Mouse (Mus musculus) retina, embryonic 14.5 days (tissue): ENCODE data around the gene Psmc3ip.

ENCODE experiments used
- DNase-seq: peaks from one replicate; pipeline ENCODE4 v3.0.0-alpha.2; 2015; ENCODE audit warnings: low spot score

Psmc3ip gene

DNA sequence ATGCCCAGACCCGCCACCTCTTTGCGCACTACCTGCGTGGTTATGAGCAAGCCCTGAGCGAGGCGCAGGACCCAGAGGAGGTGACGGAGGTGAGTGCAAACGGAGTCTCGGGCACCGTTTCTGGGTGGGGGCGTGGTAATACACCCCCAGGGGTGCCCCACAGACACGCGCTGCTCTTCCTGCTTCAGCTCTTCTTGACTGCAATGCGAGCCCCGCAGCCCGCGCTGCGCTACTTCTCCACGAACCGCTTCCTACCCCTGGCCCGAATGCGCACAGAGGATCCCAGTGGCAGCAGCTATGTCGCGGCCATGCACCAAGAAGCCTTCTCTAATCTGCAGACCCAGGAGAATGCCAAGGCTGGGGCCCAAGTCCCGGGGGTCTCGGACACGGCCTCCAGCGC is 15.5 kb downstream of the Psmc3ip start:
- DNase-seq, result no peak

DNA sequence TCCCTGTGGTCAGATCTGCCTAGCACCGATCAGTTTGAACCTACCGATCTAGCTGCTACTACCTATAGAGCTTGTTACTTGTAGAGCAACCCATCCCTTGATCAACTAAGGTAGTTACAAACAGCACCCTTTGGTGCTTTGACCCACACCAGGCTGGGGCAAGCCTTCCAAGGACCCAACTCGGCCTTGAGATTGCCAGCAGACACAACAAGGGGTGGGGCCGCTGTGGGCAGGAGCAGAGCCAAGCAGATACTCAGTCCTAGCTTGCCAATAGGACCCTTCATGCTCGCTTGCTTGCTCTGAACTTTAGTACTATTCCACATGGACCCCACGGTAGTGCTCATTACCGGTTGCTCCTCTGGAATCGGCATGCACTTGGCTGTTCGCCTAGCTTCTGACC is 17.1 kb downstream of the Psmc3ip start, which contains the start of gene Hsd17b1:
TSS of gene Hsd17b1 (plus strand) at position 291 of the 400 bp plus-strand sequence.
- DNase-seq, result no peak

DNA sequence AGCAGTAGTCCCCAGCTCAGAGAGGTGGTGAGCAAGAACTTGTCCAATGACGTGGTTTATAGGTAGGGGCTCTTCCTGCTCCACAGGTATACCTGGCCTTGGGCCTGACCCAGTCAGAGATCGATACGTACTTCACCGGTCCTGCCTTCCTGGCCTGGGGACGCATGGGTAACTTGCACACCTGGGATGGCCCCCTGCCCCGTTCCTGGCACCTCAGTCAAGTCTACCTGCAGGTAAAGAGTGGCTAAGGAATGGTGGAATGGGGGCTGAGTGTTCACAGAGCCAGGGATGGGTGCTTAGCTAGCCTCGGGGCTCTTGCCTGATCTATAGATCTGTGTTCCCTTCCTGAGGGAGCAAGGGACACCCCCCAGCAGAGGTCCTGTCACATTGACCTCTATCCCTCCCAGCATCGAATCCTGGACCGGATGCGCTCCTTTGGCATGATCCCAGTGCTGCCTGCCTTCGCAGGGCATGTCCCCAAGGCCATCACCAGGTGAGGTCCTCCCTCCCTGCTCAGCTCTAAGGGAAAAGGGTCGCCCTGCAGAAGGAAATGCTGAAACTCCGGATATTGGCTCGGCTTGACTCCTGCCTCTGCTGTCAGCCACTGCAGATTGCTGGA is 23.3 kb downstream of the Psmc3ip start:
- no peak for DNase-seq

DNA sequence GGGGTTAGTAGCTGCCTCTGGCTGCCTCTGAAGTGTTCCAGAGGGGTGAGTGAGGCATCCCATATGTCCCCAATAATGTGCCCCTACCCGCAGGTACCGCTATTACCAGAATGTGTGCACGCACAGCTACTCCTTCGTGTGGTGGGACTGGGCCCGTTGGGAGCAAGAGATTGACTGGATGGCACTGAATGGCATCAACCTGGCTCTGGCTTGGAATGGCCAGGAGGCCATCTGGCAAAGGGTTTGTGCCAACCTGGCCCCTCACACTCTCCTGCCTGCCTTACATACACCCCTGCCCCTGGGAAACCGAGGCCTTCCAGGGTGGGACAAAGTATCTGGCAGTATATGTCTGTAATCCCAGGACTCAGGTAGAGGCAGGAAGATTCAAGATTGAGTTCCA is 24.2 kb downstream of the Psmc3ip start:
- DNase-seq, result no peak

- DNase-seq, result no peak
Measured at GRCm38 (mm10) chr11:101070189-101070527, 25.1 kb downstream of the Psmc3ip start.

GRCm38 (mm10) chr11:101069391-101070188 is 25.6 kb downstream of the Psmc3ip start, which contains the start of gene Naglu:
Gene Naglu, plus strand, starts transcription at chr11:101070012.
- DNase-seq, result peak; percentile 95

DNA sequence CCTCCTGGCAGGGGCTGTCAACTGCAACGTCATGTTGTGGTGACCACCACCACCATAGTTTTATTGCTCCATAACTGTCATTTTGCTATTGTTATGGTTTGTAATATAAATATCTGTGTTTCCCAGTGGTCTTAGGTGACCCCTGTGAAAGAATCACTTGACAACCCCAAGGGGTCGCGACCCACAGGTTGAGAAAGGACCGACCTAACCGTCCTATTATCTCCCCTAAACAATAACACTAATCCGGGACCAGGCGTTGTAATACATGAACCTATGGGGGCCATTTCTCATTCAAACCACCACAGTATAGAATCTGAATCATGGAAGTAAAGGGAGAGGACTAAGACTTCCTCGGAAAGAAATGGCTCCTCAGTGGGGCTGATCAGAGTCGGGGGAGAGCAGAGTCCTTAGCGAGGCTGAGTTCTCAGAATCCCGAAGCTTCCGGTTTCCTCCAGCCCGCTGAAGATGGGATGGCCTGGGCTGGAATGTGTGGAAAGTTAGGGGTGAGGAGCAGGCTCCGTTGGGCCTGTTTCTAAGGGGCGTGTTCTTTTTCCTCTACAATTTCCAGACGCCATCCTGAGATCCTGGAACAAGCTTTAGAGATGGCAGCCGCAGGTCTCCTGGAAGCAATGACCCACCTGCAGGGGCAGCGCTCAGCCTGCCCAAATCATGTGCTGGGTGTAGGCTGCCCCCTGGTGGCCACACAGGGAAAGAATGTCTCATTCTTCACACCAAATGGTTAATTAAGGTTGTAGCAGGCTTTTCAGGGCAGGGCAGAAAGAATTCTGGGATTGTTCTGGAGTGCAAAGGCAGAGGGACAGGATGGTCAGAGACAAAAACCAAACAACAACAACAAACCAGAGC is 28.5 kb downstream of the Psmc3ip start:
- peak; percentile 91 for DNase-seq

DNA sequence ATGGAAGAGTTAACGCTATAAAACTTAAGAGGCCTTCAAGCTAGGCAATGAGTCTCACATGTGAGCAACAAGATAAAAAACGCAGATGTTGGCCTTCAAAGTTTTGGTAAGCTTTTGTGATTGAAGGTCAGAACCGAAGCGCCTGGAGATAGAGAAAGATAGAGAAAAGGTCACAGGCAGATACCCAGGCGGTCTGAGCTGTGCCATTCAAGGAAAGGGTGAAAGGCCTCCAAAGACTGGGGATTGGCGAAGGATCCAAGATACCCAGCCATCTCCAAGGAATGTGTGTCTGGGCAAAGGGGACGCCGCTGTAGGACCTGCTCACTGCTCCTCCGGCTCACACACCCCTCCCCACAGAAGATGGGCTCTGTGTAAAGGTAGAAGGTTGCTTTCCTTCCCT is 30.2 kb downstream of the Psmc3ip start:
- DNase-seq, result no peak

DNA sequence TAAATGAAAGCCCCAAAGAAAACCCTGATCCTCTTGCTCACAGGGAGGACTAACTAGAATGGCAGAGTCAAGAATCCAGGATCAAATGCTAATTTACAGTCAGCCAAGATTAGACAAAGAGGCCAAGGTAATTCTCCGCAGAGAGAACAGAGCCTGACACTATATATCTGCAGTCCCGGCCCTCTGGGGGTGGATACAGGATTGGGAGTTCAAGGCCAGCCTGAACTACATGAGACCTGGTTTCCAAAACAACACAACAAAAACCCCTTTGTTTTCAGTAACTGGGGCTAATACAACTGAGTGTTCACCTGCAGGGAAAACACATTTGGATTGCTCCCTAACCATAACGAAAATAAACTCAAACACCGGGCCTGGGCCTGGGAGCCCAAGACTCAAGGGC is 30.8 kb downstream of the Psmc3ip start:
- DNase-seq, result no peak

- no peak for DNase-seq
Measured at GRCm38 (mm10) chr11:101063676-101064327, 31.4 kb downstream of the Psmc3ip start.

DNA sequence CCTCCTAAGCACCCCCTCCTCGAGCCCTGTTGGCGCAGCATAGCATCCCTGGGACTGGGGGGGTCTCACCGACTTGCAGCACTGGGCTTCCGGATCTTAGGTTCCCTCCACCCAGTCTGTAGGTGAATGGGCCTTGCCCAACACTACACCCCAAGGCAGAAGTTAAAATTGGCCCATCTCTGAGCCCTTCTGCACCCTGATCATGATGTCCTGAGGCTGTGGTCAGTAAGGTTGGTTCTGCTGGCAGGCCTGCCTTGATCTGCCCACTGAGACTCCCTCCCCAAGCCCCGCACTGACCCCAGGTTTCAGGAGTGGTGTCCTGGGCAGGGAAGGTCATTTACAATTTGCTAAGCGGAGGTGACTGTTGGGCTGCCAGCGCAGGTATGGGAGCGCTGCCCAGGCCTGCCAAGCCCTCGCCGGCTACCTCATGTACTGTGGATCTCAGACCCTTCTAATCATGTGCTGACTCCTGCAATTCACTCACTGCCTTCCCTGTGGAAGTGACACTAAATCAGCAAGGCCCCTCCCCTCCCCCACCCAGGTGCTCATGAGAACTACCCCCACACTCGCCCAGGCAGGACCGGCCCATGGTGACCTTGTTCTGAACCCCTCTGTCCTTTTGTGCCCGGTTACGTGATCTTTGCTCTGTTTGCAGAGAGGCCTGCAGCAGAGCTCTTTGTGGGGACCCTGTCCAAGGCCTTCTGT is 32.1 kb downstream of the Psmc3ip start:
- no peak for DNase-seq

DNA sequence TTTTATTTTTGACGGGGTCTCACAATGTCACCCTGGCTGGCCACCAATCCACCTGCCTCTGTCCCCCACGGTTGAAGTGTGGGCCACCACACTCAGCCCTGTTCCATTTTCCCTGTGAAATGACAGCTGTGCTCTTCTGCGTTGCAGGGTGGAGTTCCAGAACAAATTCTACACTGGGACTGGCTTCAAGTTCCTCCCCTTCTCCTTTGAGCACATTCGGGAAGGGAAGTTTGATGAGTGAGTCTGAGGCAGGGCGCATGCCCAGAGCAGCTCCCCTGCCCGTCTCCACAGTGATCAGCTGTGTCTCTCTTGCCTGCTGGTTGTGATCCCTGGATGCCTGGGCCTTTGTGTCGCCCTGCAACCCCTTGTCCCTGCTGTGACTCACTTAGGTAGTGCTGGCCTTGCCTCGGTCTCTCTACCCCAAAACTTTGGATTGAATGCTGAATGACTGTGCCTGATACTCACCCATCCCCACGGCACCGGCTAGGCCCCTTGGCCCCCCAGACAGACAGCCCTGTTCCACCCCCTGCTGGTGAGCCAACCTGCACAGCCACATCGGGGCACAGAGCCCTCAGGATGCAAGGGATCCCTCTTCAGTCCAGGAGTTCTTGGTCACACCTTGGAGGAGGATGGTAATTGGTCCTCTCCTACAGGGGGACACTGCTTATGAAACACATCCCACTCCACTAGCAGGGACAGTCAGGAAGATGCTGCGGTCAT is 32.9 kb downstream of the Psmc3ip start:
- DNase-seq, result no peak

- no peak for DNase-seq
Measured at GRCm38 (mm10) chr11:101061049-101061448, 34.2 kb downstream of the Psmc3ip start.

DNA sequence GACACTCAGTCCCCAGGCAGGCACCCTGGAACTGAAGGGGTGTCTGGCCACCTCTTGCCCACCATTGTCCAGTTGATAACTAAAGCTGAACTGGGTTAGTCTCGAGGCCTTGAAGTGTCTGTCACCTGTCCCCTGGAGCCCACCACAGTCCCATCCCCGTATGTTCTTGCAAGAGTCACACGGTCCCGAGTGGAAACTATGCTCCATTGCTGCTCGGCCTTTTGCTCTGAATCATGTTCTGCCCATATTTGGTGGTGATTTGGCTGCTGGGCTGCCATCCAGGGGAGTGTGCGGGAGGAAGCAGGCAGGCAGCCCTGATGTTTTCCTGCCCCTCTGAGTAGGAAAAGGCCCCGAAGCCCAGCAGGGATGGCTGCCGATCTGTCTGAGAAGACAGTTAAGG is 35.1 kb downstream of the Psmc3ip start:
- no peak for DNase-seq

GRCm38 (mm10) chr11:101059473-101059872 is 35.8 kb downstream of the Psmc3ip start:
- no peak for DNase-seq

DNA sequence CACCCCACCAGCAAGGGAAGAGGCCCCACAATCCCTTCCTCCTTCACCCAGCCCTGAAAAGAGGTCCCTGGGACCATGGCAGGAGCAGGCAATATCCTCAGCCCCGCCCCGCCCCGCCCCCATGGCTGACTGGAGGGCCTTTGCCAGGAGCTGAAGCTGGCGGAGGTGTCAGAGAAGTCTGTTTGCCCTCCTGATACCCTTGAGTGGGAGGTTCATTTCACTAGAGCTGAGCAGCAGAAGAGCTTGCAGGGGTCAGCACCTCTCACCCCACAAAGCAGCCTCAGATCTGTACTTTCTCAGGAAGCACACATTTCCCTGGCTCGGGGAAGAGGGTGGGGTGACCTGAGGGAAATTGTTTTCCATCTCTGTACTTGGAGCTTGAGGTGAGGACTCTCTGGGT is 36.5 kb downstream of the Psmc3ip start:
- DNase-seq, result no peak

DNA sequence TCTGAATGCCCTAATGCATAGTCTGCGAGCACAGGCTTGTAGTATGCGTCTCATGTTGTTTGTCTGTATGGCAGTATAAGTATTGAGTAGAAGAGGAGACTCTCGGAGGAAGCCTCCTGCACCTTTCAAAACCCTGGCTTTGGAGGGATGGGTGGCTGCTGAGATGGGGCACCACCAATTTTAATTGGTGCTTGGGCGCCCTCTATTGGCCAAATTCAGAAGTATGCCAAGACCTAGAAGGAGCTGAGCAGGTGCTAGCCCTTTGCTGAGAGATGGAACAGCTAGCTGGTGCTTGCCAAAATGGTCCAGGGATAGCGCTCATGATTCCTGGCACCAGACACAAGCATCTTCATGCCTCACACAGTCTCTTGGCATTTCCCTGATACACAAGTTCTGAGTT is 37.4 kb downstream of the Psmc3ip start:
- DNase-seq, result peak; percentile 93

DNA sequence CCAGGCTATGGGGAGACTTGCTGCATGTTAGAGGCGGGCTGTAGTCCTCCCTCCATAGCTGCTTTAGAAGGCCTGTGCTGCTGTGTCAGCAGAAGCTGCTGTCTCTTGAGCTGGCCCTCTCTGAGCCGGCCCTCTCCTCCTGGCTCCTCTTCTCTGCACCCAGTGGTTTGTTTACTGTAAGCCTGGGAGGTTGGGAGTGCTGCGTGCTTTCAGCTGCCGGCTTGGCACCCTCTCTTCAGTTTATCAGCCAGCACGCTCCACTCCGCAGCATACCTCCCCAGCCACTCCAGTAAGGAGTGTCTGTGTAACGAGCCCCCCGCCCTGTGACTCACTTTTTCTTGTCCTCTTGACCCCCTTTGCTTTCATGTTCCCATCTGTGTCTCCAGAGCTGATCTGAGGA is 38.4 kb downstream of the Psmc3ip start:
- no peak for DNase-seq

- no peak for DNase-seq
Measured at GRCm38 (mm10) chr11:101055418-101055817, 39.8 kb downstream of the Psmc3ip start.

GRCm38 (mm10) chr11:101053974-101054373 is 41.3 kb downstream of the Psmc3ip start:
- peak; percentile 30 for DNase-seq
